Mouse (Mus musculus) left cerebral cortex, adult 2 months (tissue): ENCODE measurements around the gene Pemt. TPM values are rescaled to one million over a fixed set of nuclear protein-coding genes. Genes with fewer than 3 reads are reported as not detected.

Experiments
- DNase-seq, 2 experiments: peaks; one replicate each; pipeline ENCODE4 v3.0.0; 2021 to 2022; ENCODE audit warnings: low spot score in 2 of 2, mixed read lengths in 1 of 2; ENCODE audit errors: extremely low spot score in 1 of 2
- H3K27ac ChIP-seq: fragments of 200-600 bp; 2 replicates; pipeline ENCODE4 v1.8.1; 2022
- H3K4me3 ChIP-seq: fragments of 200-600 bp; 2 replicates; pipeline ENCODE4 v1.8.1; 2022
- CTCF ChIP-seq: fragments of 200-600 bp; IDR thresholded peaks from 2 replicates; pipeline ENCODE4 v1.8.1; 2022; ENCODE audit warnings: antibody characterized with exemption, mild to moderate bottlenecking, moderate library complexity
- intact Hi-C: fragments of 180-260 bp; cut with DNase I; formaldehyde crosslinking; loops from one replicate; pipeline ENCODE4 v1.15.1; 2025
- total RNA-seq, 2 experiments: library from RNA; stranded (reverse); gene quantifications; 2 replicates each; pipeline ENCODE4 v1.2.3; 2021

Pemt gene
- total RNA-seq, 2 experiments from 2014 or later, result 4.7 to 6.7 TPM

- H3K27ac ChIP-seq, result peak overlapping the region; percentile 90
Observed at GRCm38 (mm10) chr11:60045676-60046057, 622 bp downstream of the Pemt start.

DNA sequence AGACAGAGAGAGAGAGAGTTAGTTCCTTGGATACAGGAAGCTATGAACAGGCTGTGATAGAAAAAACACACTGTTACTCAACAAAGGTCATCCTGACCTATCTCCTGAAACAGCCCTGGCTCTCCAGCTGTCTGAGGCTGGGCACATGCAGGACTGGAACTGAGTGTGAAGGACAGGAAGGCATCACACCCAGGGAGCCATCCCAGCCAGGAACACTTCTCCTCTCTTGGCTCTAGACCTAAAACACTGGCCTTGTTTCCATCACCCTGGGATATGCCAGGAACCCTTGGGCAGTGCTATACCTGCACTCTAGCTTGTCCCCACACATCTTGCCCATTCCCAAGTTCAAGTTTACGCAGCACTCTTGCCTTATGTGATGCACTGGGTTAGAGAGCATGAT lies 1.5 kb downstream of the Pemt start:
- no peak for DNase-seq
- no peak for TF ChIP-seq CTCF
- Histone ChIP-seq H3K4me3 (no peak overlapping the region), H3K27ac (no peak overlapping the region)
- intact Hi-C loops, result no loop called here

More at GRCm38 (mm10) chr11:60045676-60046057, 622 bp downstream of the Pemt start:
- no peak for TF ChIP-seq CTCF
- no peak for DNase-seq
- intact Hi-C loops, result no loop called here
- peak overlapping the region; percentile 81 for H3K4me3 ChIP-seq

DNA sequence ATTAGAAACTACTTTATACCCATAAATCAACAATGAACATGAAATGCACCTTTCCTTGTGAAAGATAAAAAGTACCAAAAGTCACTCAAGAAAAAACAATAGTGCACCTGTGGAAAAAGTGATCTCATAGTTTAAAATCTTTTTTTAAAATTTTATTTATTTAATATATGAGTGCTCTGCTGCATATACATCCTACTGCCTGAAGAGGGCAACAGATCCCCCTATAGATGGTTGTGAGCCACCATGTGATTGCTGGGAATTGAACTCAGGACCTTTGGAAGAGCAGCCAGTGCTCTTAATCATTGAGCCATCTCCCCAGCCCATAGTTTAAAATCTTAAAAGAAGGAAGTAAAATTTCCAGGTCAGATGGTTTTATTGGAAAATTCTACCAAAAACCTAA lies 4.0 kb downstream of the Pemt start:
- H3K27ac ChIP-seq, result no peak overlapping the region
- no peak overlapping the region for H3K4me3 ChIP-seq
- no peak for DNase-seq
- intact Hi-C loops, result no loop called here
- peak; percentile 24 for TF ChIP-seq CTCF

GRCm38 (mm10) chr11:60036537-60037220 lies 9.6 kb downstream of the Pemt start:
- intact Hi-C loops, result no loop called here
- Histone ChIP-seq H3K4me3 (no peak overlapping the region), H3K27ac (no peak overlapping the region)
- no peak for DNase-seq
- TF ChIP-seq CTCF, result no peak

DNA sequence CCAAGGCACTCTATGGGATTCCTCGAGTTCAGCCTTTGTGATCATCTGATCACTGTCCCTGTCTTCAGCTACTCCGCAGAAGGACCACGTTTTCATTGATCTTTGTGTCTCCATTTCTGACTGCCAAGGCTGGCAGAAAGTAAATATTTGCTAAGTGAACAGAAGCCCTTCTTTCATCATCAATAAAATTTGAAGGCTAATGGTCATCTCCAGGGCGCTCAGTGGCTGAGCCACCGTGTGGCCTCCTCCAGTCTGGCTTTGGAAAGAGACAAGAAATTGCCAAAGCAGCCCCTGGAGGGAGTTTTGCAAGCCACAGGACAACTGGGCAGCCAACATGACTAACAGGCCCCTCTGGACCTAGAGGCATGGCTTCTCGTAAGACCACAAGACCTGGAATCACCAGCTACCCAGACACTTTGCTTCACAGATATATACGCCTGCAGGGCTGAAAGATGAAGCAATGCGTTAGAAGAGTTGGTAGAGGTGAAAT lies 11.3 kb downstream of the Pemt start:
- DNase-seq, result no peak
- Histone ChIP-seq H3K4me3 (no peak overlapping the region), H3K27ac (no peak overlapping the region)
- intact Hi-C loops, result loop anchor here (1.0 kb wide), 1 partner anchor 42 kb away; no protein-coding TSS in a partner anchor
- TF ChIP-seq CTCF, result no peak

DNA sequence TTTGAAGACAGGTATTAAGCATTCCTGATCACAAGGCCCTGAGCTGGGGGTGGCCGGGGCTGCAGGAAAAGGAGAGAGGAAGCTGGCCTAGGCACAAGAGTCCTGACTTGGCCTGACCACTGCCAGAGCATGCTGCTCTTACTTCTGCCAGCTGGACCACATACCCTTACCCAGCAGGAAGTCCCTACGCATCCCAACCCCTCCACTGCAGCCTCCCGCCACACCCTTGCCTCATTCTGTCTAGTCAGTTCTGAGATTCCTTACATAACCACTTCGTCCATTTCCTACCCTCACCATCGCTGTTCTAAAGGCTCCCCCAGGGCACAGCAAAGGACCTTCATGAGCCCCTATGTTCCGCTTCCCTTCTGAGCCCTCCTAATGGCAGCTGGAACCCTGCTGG lies 12.0 kb downstream of the Pemt start:
- intact Hi-C loops, result no loop called here

GRCm38 (mm10) chr11:60032586-60033430 lies 13.5 kb downstream of the Pemt start:
- no peak overlapping the region for H3K4me3 ChIP-seq
- peak; percentile 35 to 66 for DNase-seq
- TF ChIP-seq CTCF, result no peak
- intact Hi-C loops, result no loop called here
- peak overlapping the region; percentile 75 for H3K27ac ChIP-seq

More for the DNA sequence above, 12.0 kb downstream of the Pemt start:
- H3K27ac ChIP-seq, result no peak overlapping the region
- TF ChIP-seq CTCF, result no peak
- no peak for DNase-seq
- no peak overlapping the region for H3K4me3 ChIP-seq

DNA sequence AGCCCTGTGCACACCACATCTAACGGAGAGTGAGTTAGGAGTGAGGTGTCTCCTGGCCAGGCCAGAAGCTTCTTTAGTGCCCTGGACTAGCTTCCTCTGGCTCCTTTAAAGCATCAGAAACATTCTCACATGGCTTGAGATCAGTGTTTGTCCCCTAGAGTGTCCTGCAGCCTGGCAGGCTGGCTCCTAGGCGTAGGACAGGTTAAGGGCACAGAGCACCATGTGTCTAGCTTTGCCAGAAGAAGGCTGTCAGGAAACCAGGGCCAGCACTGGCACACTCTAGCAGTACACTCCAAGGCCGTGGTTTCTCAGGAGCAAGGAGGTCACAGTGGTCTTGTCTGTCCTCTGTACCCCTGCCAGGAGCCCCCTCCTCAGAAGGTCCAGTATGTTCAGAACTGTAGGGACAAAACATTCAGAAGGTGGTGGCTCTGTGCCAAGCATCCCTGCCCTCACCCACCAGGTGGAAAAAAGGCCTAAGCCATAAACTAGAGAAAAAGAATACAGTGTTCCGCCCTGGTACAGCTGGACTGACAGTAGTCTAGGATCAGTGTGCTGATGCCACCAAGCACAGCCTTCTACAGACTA lies 15.4 kb downstream of the Pemt start:
- no peak overlapping the region for H3K27ac ChIP-seq
- DNase-seq, result no peak
- intact Hi-C loops, result no loop called here
- no peak overlapping the region for H3K4me3 ChIP-seq
- TF ChIP-seq CTCF, result no peak

DNA sequence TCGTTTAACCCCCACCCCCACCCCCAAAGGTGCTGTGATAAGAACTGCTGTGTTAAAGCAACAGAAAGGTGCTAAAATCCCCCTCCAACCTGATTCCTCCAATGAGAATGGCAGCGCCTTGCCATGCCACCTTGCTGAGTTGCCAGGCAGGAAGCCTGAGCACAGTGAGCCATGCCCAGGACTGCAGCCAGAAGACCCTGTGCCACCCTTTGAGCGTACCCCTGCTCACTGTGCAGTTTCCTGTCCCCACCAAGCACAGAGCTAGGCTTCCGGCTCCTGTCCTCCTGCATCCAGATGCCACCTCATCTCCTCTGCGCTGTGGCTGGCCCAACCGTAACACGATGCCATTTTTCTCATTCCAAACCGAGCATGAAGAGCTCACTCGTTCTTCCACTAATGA lies 16.3 kb downstream of the Pemt start:
- H3K27ac ChIP-seq, result no peak overlapping the region
- no peak for DNase-seq
- TF ChIP-seq CTCF, result no peak
- H3K4me3 ChIP-seq, result no peak overlapping the region
- intact Hi-C loops, result no loop called here

DNA sequence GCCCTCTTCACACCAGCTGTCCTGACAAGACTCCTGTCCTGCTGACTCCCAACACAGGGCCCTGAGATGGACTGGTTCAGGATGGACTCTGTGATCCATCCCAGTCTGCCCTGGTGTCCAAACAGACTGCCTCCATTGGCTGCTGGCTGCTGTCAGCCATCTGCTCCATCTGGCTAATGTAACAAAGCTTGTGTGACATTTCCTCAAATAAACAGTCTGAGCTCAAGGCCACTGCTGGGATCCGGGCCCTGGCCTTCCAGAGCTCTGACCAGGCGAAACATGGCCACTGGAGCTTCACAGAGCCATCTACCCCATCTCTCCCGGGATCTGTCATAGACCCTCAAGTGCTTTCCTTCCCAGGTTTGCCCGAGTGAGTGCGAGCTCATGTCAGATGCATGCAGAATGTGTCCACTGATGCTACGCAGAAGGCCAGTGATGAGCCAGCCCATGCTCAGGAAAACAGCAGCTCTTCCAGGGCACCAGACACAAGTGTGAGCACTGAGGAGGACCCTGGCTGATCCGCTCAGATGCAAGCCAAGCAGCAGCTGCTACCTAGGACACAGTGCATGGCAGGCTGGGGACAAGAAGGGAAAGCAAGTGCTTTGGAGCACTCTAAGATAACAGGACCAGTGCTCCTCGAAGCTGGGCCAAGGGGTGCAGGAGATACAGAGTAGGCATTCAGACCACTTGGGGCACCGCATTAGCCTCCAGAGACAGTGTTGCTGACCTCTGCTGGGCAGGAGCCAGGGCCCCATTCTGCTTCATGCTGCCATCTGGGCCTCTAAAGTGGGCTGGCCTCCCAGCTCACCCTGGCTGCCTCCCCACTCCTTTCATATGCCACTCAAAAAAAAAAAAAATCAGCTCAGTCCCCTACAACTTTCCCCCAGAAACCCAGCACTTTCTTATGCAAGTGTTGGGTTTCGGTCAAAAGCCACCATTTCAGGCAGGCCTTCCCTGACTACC lies 18.1 kb downstream of the Pemt start:
- no peak for TF ChIP-seq CTCF
- H3K27ac ChIP-seq, result no peak overlapping the region
- H3K4me3 ChIP-seq, result no peak overlapping the region
- intact Hi-C loops, result loop anchor here (1.0 kb wide), 2 partner anchors 63 to 148 kb away; no protein-coding TSS in a partner anchor
- no peak for DNase-seq

DNA sequence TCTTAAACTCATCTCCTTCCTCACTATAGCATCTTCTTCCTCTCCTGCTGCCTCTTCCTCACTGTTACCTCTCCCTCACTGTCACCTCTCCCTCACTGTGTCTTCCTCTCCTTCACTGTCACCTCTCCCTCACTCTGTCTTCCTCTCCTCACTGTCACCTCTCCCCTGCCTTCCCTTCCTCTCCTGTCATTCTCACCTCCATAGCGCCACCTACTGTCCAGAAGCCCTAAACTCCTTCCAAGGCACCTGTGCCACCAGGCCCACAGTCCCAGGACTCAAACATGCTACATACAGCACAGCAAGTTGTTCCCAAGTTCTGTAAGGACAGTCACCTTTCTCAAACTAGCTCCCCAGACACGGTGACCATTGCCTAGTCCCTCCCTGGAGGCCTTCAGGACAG lies 19.0 kb downstream of the Pemt start:
- intact Hi-C loops, result loop anchor here (1.0 kb wide), 2 partner anchors 62 to 147 kb away; no protein-coding TSS in a partner anchor
- TF ChIP-seq CTCF, result peak; percentile 78
- no peak overlapping the region for H3K27ac ChIP-seq

More for the DNA sequence above, 19.0 kb downstream of the Pemt start:
- no peak overlapping the region for H3K4me3 ChIP-seq
- peak; percentile 69 to 84 for DNase-seq
